12 mouse cellular contexts compared by ENCODE assay signal in the genomic region with DNA sequence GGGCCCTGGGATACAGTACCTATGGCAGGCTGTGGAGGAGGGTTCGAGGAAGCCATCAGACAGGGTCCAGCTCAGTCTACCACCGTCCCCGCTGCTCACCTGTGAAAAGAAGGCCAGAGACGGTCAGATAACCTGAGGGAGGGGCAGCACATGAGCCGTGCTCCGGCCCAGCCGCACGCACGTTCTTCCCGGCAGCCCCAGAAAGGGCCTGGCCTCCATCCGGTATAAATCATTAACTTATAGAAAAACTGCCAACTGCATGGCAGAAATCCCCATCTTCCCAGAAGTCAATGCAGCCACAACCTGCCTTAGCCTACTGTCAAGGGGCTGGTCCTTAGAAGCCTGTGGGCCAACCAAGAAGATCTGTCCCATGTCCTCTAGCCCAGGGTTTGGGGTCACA. TPM values are rescaled to one million over a fixed set of nuclear protein-coding genes. Genes with fewer than 3 reads are reported as not detected.
A peak's percentile ranks its signal among the peaks of the same experiment; 100 is the strongest.
DNase-seq lines count a peak whose midpoint lies in the region; ATAC-seq and TF ChIP-seq lines count a peak whose summit lies in the region.
"Had no signal": no experiment of that assay in that cellular context is flagged by ENCODE, and none has a peak within 500 bp of the region (broad histone marks: within the 10 kb centered on the region; RNA-seq: fewer than 3 reads in every experiment).

No protein-coding gene starts in this region.

- no peak overlapping the region for H3K27ac ChIP-seq in liver, embryonic 12.5 days
- peak overlapping the region; percentile 70 for H3K27ac ChIP-seq in intestine, embryonic 16.5 days (ENCODE audit: low read length)
- H3K27ac ChIP-seq in kidney, embryonic 14.5 days (ENCODE audit: low read depth, low read length), result peak overlapping the region; percentile 63
- peak overlapping the region; percentile 69 for H3K27ac ChIP-seq in small intestine, adult 2 months (ENCODE audit: insufficient read depth, low read depth, low read length)
- H3K27ac ChIP-seq: macrophage had no signal

- TF ChIP-seq CTCF in small intestine, adult 2 months (IDR thresholded peaks at IDR 0.05; ENCODE audit: extremely low read depth, insufficient read length, insufficient replicate concordance, low read depth, low read length), result no peak

- WGBS in liver, embryonic 12.5 days (ENCODE audit: insufficient replicate concordance), result 82% methylated on average over 11 of the region's 11 CpGs
- WGBS in intestine, embryonic 16.5 days, result 49% methylated on average over 11 of the region's 11 CpGs
- 55% methylated on average over 11 of the region's 11 CpGs for WGBS in kidney, embryonic 14.5 days
- WGBS in small intestine, adult 2 months, result 39% methylated on average over 11 of the region's 11 CpGs

- H3K4me1 ChIP-seq in liver, embryonic 12.5 days, result peaks cover 19% of the 10 kb centered on the region
- H3K4me1 ChIP-seq in intestine, embryonic 16.5 days (ENCODE audit: control insufficient read depth, insufficient read depth, low read length), result peaks cover 28% of the 10 kb centered on the region
- H3K4me1 ChIP-seq in kidney, embryonic 14.5 days (ENCODE audit: control insufficient read depth, insufficient read depth, low read length), result peaks cover 37% of the 10 kb centered on the region
- H3K4me1 ChIP-seq in small intestine, adult 2 months (ENCODE audit: control insufficient read depth, insufficient read depth, insufficient read length, low read length), result peaks cover 11% of the 10 kb centered on the region

- no peak overlapping the region for H3K4me2 ChIP-seq in liver, embryonic 12.5 days
- H3K4me2 ChIP-seq in intestine, embryonic 16.5 days (ENCODE audit: low read depth, low read length), result peak overlapping the region; percentile 45
- H3K4me2 ChIP-seq in kidney, embryonic 14.5 days (replicated peaks; ENCODE audit: low read depth, low read length), result no peak overlapping the region

- no peaks in the 10 kb centered on the region for H3K36me3 ChIP-seq in liver, embryonic 12.5 days
- no peaks in the 10 kb centered on the region for H3K36me3 ChIP-seq in intestine, embryonic 16.5 days (ENCODE audit: control insufficient read depth, insufficient read depth, low read length)
- peaks cover 3% of the 10 kb centered on the region; the same call in 1 of the 2 replicates for H3K36me3 ChIP-seq in kidney, embryonic 14.5 days (ENCODE audit: control insufficient read depth, insufficient read depth, low read length)
- no peaks in the 10 kb centered on the region for H3K36me3 ChIP-seq in small intestine, adult 2 months (ENCODE audit: control insufficient read depth, insufficient read depth, low read length)

- no peak for DNase-seq in liver
- DNase-seq in adrenal gland, postnatal 25 days, result no peak
- no peak for DNase-seq in right cerebral cortex, adult 2 months (ENCODE audit: low spot score in 2 of 2)
- DNase-seq: gastrocnemius, postnatal 36 days; layer of hippocampus, adult 9-11 months; right cerebral cortex, adult 18-20 months; thymus, adult 18-20 months had no signal

- H3K9ac ChIP-seq in liver, embryonic 12.5 days, result no peak overlapping the region
- peak overlapping the region; percentile 48 for H3K9ac ChIP-seq in intestine, embryonic 16.5 days (ENCODE audit: low read depth, low read length)
- H3K9ac ChIP-seq in kidney, embryonic 14.5 days (ENCODE audit: low read depth, low read length), result 0 out of 2 replicates have a peak overlapping the region, but pooled peaks have one; percentile 20

- H3K9me3 ChIP-seq in liver, embryonic 12.5 days (replicated peaks), result no peaks in the 10 kb centered on the region
- H3K9me3 ChIP-seq in intestine, embryonic 16.5 days (ENCODE audit: control insufficient read depth, low read length), result no peaks in the 10 kb centered on the region
- H3K9me3 ChIP-seq in kidney, embryonic 14.5 days (ENCODE audit: control insufficient read depth, low read length), result no peaks in the 10 kb centered on the region

- peak; percentile 25; the same call in 1 of the 2 replicates for ATAC-seq in liver, embryonic 12.5 days
- ATAC-seq in intestine, embryonic 16.5 days, result peak; percentile 76
- peak; percentile 14; the same call in 1 of the 2 replicates for ATAC-seq in kidney, embryonic 14.5 days (ENCODE audit: low FRiP score, low TSS enrichment)

- TF ChIP-seq POLR2A in small intestine, adult 2 months (IDR thresholded peaks at IDR 0.05; ENCODE audit: low read depth, low read length), result no peak

- H3K27me3 ChIP-seq in liver, embryonic 12.5 days (replicated peaks), result no peaks in the 10 kb centered on the region
- no peaks in the 10 kb centered on the region for H3K27me3 ChIP-seq in intestine, embryonic 16.5 days (replicated peaks; ENCODE audit: control insufficient read depth, insufficient read depth, low read length)
- H3K27me3 ChIP-seq in kidney, embryonic 14.5 days (ENCODE audit: control insufficient read depth, insufficient read depth, low read length), result no peaks in the 10 kb centered on the region
- no peaks in the 10 kb centered on the region for H3K27me3 ChIP-seq in small intestine, adult 2 months (ENCODE audit: control insufficient read depth, insufficient read depth, low read length)

- no peak overlapping the region for H3K4me3 ChIP-seq in liver, embryonic 12.5 days
- peak overlapping the region; percentile 31 for H3K4me3 ChIP-seq in intestine, embryonic 16.5 days (ENCODE audit: low read length)
- H3K4me3 ChIP-seq in kidney, embryonic 14.5 days (ENCODE audit: low read length), result no peak overlapping the region
- peak overlapping the region; percentile 59 for H3K4me3 ChIP-seq in small intestine, adult 2 months (ENCODE audit: low read depth, low read length)

RNA-seq across cellular contexts. Expression of a gene that starts 48.9 kb away (rescaled TPM):
- polyA plus RNA-seq in liver, embryonic 12.5 days (2016; fragmentation: Nextera tagmentation; extraction: Ambion mirVana), result 3.5 and 3.7 TPM in 2 replicates
- polyA plus RNA-seq in intestine, embryonic 16.5 days (2015; fragmentation: Nextera tagmentation; extraction: Ambion mirVana), result 12.1 and 14.3 TPM in 2 replicates
- polyA plus RNA-seq in kidney, embryonic 14.5 days (2014; fragmentation: Nextera tagmentation; extraction: Ambion mirVana), result 11.8 and 18.2 TPM in 2 replicates
- 10.4 and 14.2 TPM in 2 replicates for polyA plus RNA-seq in small intestine, adult 2 months (2012; rRNA removed)
- total RNA-seq in adrenal gland, postnatal 25 days (2021), result 10.0 and 16.6 TPM in 2 replicates

Comparison
In these comparisons a context has a peak if more than half of its experiments do, and no peak if none do; other contexts are left out.
1. ATAC-seq: peak in every context shown above with its lines; median percentile 76 in intestine, embryonic 16.5 days; 25 in liver, embryonic 12.5 days; 14 in kidney, embryonic 14.5 days.
2. H3K4me3 ChIP-seq: peak in intestine, embryonic 16.5 days (single experiment) and small intestine, adult 2 months (single experiment); none in liver, embryonic 12.5 days (single experiment) and kidney, embryonic 14.5 days (single experiment).